Mouse (Mus musculus) mammary gland, adult 2 months (tissue): Measurements from ENCODE around the gene Mrps25. TPM values are rescaled to one million over a fixed set of nuclear protein-coding genes. Genes with fewer than 3 reads are reported as not detected.

Experiments used
- polyA plus RNA-seq: library from polyadenylated mRNA; depleted of rRNA; stranded (reverse); fragments of >200 nt; gene quantifications from 2 replicates; pipeline ENCODE4 v1.2.3, GENCODE M21; 2012; ENCODE audit warnings: low replicate concordance; rRNA removed

Mrps25 gene
- polyA plus RNA-seq: 3.8 and 12.7 TPM in 2 replicates

GRCm38 (mm10) chr6:92183621-92184131, at the start of gene Mrps25:
TSS of gene Mrps25 (minus strand) at chr6:92184033.

GRCm38 (mm10) chr6:92214773-92215449, 31.1 kb upstream of the Mrps25 start, which contains the start of gene Rbsn:
TSS of gene Rbsn (minus strand) at chr6:92214925.

Other genes starting within 250 kb of the Mrps25 start
- 8.7 and 9.8 TPM in 2 replicates for gene Fgd5, start 205.2 kb downstream of the Mrps25 start, polyA plus RNA-seq
- gene Nr2c2, start 92.6 kb downstream of the Mrps25 start, polyA plus RNA-seq: 13.0 and 24.0 TPM in 2 replicates
- 7.6 and 11.0 TPM in 2 replicates for gene Rbsn, start 30.9 kb upstream of the Mrps25 start, polyA plus RNA-seq
- gene Trh, start 60.6 kb upstream of the Mrps25 start, polyA plus RNA-seq: not detected in 2 replicates